Mouse (Mus musculus) liver, embryonic 16.5 days (tissue): Measurements from ENCODE around the gene Olfr1532-ps1. TPM values are rescaled to one million over a fixed set of nuclear protein-coding genes. Genes with fewer than 3 reads are reported as not detected.
"Not testable (repeated sequence)": the region's sequence is repeated elsewhere in the genome, so short reads cannot be mapped to it uniquely, and the experiment has no call there.

ENCODE experiments used
- ATAC-seq: fragments of 200-750 bp; cut with Nextera tagmentation; 2 replicates; pipeline ENCODE4 v1.8.0; 2017; ENCODE audit warnings: low read depth, mild to moderate bottlenecking, moderate number of reproducible peaks, moderate library complexity
- H3K27ac ChIP-seq: fragments of 300-500 bp; sonication (generic); 2 replicates; pipeline ENCODE4 v1.5.1; 2014; ENCODE audit warnings: mild to moderate bottlenecking, low read length
- H3K27me3 ChIP-seq: fragments of 300-500 bp; sonication (generic); 2 replicates; pipeline ENCODE4 v1.6.1; 2014; ENCODE audit warnings: low read depth, low read length, mixed read lengths; ENCODE audit not compliant: control insufficient read depth, insufficient read depth
- H3K36me3 ChIP-seq: fragments of 300-500 bp; sonication (generic); 2 replicates; pipeline ENCODE4 v1.6.1; 2014; ENCODE audit warnings: mild to moderate bottlenecking; ENCODE audit not compliant: control insufficient read depth, insufficient read depth
- H3K4me1 ChIP-seq: fragments of 300-500 bp; sonication (generic); 2 replicates; pipeline ENCODE4 v1.6.1; 2014; ENCODE audit warnings: low read depth, low read length, mixed read lengths; ENCODE audit not compliant: control insufficient read depth
- H3K4me2 ChIP-seq: fragments of 300-500 bp; sonication (generic); 2 replicates; pipeline ENCODE4 v1.6.1; 2014; ENCODE audit warnings: low read depth, low read length, mixed read lengths
- H3K4me3 ChIP-seq: fragments of 300-500 bp; sonication (generic); 2 replicates; pipeline ENCODE4 v1.5.1; 2014; ENCODE audit warnings: low read depth, mild to moderate bottlenecking, low read length
- H3K9ac ChIP-seq: fragments of 300-500 bp; sonication (generic); 2 replicates; pipeline ENCODE4 v1.6.1; 2014; ENCODE audit warnings: low read depth, low read length
- H3K9me3 ChIP-seq: fragments of 300-500 bp; sonication (generic); replicated peaks from 2 replicates; pipeline ENCODE4 v1.6.1; 2016; ENCODE audit warnings: low read length; ENCODE audit not compliant: control insufficient read depth
- WGBS: fragments of 180-500 bp; shearing (Covaris S2); extraction: QIAGEN DNeasy Blood & Tissue Kit; methylation state at CpG from one replicate; pipeline ENCODE4 v1.1.7; 2014; ENCODE audit not compliant: insufficient replicate concordance; 5-methylcytosine and 5-hydroxymethylcytosine counted together
- polyA plus RNA-seq: library from polyadenylated mRNA; unstranded; fragments of >200 nt; fragmentation: Nextera tagmentation; extraction: Ambion mirVana; gene quantifications from 2 replicates; pipeline ENCODE4 v1.2.1, GENCODE M21; 2015

The Olfr1532-ps1 gene
- polyA plus RNA-seq, result not detected in 2 replicates

GRCm38 (mm10) chr7:106907676-106908075 lies at the start of gene Olfr1532-ps1:
TSS of gene Olfr1532-ps1 (plus strand) at chr7:106908001.
- Histone ChIP-seq H3K4me2 (no peak within 1 kb of the TSS), H3K4me3 (no peak within 1 kb of the TSS), H3K36me3 (no peaks in the 10 kb centered on the region), H3K27ac (no peak within 1 kb of the TSS), H3K4me1 (no peaks in the 10 kb centered on the region), H3K9ac (no peak within 1 kb of the TSS), H3K27me3 (no peaks in the 10 kb centered on the region), H3K9me3 (no peaks in the 10 kb centered on the region)
- 40% methylated on average over 2 of the region's 2 CpGs for WGBS
- no peak for ATAC-seq

GRCm38 (mm10) chr7:106862885-106863284 lies 44.9 kb upstream of the Olfr1532-ps1 start, which contains the start of gene Olfr704:
TSS of gene Olfr704 (plus strand) at chr7:106863185.
- no peaks in the 10 kb centered on the region for H3K9me3 ChIP-seq
- no peaks in the 10 kb centered on the region for H3K4me1 ChIP-seq
- no peak within 1 kb of the TSS for H3K9ac ChIP-seq
- no peak within 1 kb of the TSS for H3K4me3 ChIP-seq
- no peaks in the 10 kb centered on the region for H3K27me3 ChIP-seq
- ATAC-seq, result no peak
- H3K27ac ChIP-seq, result no peak within 1 kb of the TSS
- no peaks in the 10 kb centered on the region for H3K36me3 ChIP-seq
- no peak within 1 kb of the TSS for H3K4me2 ChIP-seq

- H3K9me3 ChIP-seq, result no peaks in the 10 kb centered on the region
- H3K9ac ChIP-seq, result no peak within 1 kb of the TSS
- no peak within 1 kb of the TSS for H3K4me2 ChIP-seq
- 48% methylated on average over 3 of the region's 3 CpGs for WGBS
- H3K4me1 ChIP-seq, result no peaks in the 10 kb centered on the region
- H3K27ac ChIP-seq, result no peak within 1 kb of the TSS
- H3K27me3 ChIP-seq, result no peaks in the 10 kb centered on the region
- H3K4me3 ChIP-seq, result no peak within 1 kb of the TSS
- no peak for ATAC-seq
- H3K36me3 ChIP-seq, result no peaks in the 10 kb centered on the region
Observed at GRCm38 (mm10) chr7:106876791-106877190, 31.0 kb upstream of the Olfr1532-ps1 start, which contains the start of gene Olfr705. TSS of gene Olfr705 (minus strand) at chr7:106876891.

GRCm38 (mm10) chr7:106888062-106888461 lies 19.7 kb upstream of the Olfr1532-ps1 start, which contains the start of gene Olfr706:
TSS of gene Olfr706 (minus strand) at chr7:106888162.
- Histone ChIP-seq H3K27ac (no peak within 1 kb of the TSS), H3K4me3 (no peak within 1 kb of the TSS), H3K36me3 (no peaks in the 10 kb centered on the region), H3K9ac (no peak within 1 kb of the TSS), H3K9me3 (no peaks in the 10 kb centered on the region), H3K27me3 (no peaks in the 10 kb centered on the region), H3K4me2 (no peak within 1 kb of the TSS), H3K4me1 (no peaks in the 10 kb centered on the region)
- WGBS, result 44% methylated on average over 2 of the region's 2 CpGs
- no peak for ATAC-seq

GRCm38 (mm10) chr7:106901141-106901540 lies 6.7 kb upstream of the Olfr1532-ps1 start, which contains the start of gene Olfr707:
TSS of gene Olfr707 (minus strand) at chr7:106901241.
- H3K4me3 ChIP-seq, H3K4me2 ChIP-seq, ATAC-seq, H3K4me1 ChIP-seq, H3K27ac ChIP-seq, H3K36me3 ChIP-seq, H3K27me3 ChIP-seq, H3K9me3 ChIP-seq, H3K9ac ChIP-seq: not testable (repeated sequence)
- WGBS, result 65% methylated on average over 3 of the region's 3 CpGs

GRCm38 (mm10) chr7:106920961-106921360 lies 13.2 kb downstream of the Olfr1532-ps1 start:
- H3K36me3 ChIP-seq, ATAC-seq, H3K27me3 ChIP-seq, H3K4me3 ChIP-seq, H3K9me3 ChIP-seq, H3K4me1 ChIP-seq, H3K27ac ChIP-seq, H3K9ac ChIP-seq, H3K4me2 ChIP-seq: not testable (repeated sequence)
- 69% methylated on average over 6 of the region's 7 CpGs for WGBS

- Histone ChIP-seq H3K4me3 (no peak within 1 kb of the TSS), H3K9me3 (no peaks in the 10 kb centered on the region), H3K27me3 (no peaks in the 10 kb centered on the region), H3K4me2 (no peak within 1 kb of the TSS), H3K4me1 (no peaks in the 10 kb centered on the region), H3K36me3 (no peaks in the 10 kb centered on the region), H3K27ac (no peak within 1 kb of the TSS), H3K9ac (no peak within 1 kb of the TSS)
- ATAC-seq, result no peak
Observed at GRCm38 (mm10) chr7:106932119-106932518, 24.3 kb downstream of the Olfr1532-ps1 start, which contains the start of gene Olfr709-ps1. TSS of gene Olfr709-ps1 (minus strand) at chr7:106932219.

GRCm38 (mm10) chr7:106948212-106948611 lies 40.4 kb downstream of the Olfr1532-ps1 start, which contains the start of gene Olfr710:
TSS of gene Olfr710 (minus strand) at chr7:106948312.
- H3K9ac ChIP-seq, result no peak within 1 kb of the TSS
- no peak within 1 kb of the TSS for H3K4me2 ChIP-seq
- H3K36me3 ChIP-seq, result no peaks in the 10 kb centered on the region
- no peak for ATAC-seq
- H3K27me3 ChIP-seq, result no peaks in the 10 kb centered on the region
- H3K27ac ChIP-seq, result no peak within 1 kb of the TSS
- H3K4me3 ChIP-seq, result no peak within 1 kb of the TSS
- WGBS, result 49% methylated on average over 3 of the region's 3 CpGs
- H3K9me3 ChIP-seq, result no peaks in the 10 kb centered on the region
- H3K4me1 ChIP-seq, result no peaks in the 10 kb centered on the region

- H3K27me3 ChIP-seq, result no peaks in the 10 kb centered on the region
- no peaks in the 10 kb centered on the region for H3K36me3 ChIP-seq
- WGBS, result 56% methylated on average over 1 of the region's 1 CpGs
- no peak within 1 kb of the TSS for H3K9ac ChIP-seq
- no peak for ATAC-seq
- H3K4me2 ChIP-seq, result no peak within 1 kb of the TSS
- no peaks in the 10 kb centered on the region for H3K9me3 ChIP-seq
- no peak within 1 kb of the TSS for H3K27ac ChIP-seq
- H3K4me1 ChIP-seq, result no peaks in the 10 kb centered on the region
- no peak within 1 kb of the TSS for H3K4me3 ChIP-seq
Observed at GRCm38 (mm10) chr7:106963837-106964236, 56.0 kb downstream of the Olfr1532-ps1 start, which contains the start of gene Olfr6. TSS of gene Olfr6 (minus strand) at chr7:106963937.
